Mouse (Mus musculus) liver, embryonic 14.5 days (tissue): ENCODE measurements around the gene Kctd3.

ENCODE experiments used
- CTCF ChIP-seq: IDR thresholded peaks from 2 replicates; pipeline ENCODE4 v1.5.1; 2016; ENCODE audit warnings: antibody characterized with exemption, low read depth, control low read depth
- EP300 ChIP-seq: IDR thresholded peaks from 2 replicates; pipeline ENCODE4 v1.6.1; 2016; ENCODE audit warnings: antibody characterized with exemption, low read depth

GRCm38 (mm10) chr1:189010671-189011070, 3.0 kb upstream of the Kctd3 start:
- no peak for TF ChIP-seq CTCF
- no peak for TF ChIP-seq EP300
